Mouse (Mus musculus): ENCODE measurements around the gene Jmjd8.

Gene Jmjd8

DNA sequence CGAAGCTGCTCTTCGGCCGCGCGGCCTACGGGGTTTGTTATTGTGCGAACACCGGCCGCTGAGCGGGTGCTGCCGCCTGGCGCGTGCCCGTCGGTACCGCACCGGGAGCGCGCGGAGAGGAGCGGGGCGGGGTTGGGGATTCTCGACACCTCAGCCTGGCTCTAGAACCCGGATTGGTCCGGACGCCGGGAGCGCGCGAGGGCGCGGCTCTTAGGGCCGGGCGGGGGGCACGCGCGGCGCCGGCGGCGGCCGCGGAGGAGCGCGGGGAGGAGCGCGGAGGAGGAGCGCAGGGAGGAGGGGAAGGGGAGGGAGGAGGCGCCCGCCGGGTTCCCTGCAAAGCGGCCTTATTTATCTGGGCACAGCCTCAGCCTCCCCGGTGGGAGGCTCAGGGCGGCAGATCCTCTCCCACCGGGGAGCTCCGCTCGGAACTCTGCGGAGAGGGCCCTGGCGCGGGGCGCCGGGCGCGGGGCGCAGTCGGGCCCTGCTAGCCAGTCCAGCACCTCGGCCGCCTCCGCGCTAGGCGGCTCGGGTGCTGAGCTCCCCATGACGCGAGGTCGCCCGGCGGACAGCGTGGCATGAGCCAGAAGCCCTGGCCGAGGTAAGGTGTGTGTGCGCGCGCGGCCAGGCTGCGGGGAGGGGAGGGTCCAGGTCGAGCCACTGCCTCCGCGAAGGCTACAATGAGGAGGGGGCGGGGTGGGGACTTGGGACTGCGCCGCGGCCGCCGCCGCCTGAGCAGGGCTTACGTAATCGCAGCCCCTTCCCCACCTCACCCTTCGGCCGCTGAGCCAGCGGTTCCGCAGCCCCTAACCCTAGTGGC is 19.7 kb upstream of the Jmjd8 start, which contains the start of gene Fbxl16:
TSS of gene Fbxl16 (plus strand) at position 297 of the 817 bp plus-strand sequence.
- DNase-seq (ENCODE audit: low read depth): no peak

DNA sequence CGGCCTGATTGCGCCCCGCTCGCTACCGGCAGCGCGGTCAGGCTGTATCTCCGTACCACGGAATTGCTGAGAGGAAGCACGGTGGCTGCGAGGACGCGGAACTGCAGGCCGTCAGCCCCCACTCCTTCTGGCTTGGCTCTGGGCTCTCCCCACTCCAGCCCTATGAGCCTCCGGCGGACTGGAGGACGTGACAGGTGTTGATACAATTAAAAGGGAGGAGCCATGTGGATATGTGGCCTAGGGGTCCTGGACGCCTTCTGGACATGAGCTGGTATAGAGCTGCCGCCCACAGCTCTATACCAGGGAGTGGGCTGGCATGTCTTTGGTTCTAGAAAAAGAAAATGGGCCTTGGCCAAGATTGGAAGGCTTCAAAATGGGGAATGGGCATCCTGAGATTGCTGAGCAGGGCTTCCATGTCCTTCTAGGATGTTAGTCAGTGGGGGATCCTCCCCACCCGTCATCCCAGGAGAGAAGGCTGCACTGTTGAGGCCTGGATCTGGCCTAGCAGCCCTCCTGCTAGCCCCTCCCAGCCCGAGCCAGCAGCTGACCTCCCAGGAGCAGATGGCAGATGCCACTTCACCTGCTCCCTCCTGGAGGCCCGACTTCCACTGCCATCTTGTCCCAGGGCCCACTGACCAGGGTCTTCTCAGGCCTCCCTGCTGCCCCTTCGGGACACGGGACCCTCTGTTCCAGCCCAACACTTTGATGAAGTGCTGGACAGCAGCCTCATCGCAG is 18.9 kb upstream of the Jmjd8 start:
- no peak for DNase-seq (ENCODE audit: low read depth)

DNA sequence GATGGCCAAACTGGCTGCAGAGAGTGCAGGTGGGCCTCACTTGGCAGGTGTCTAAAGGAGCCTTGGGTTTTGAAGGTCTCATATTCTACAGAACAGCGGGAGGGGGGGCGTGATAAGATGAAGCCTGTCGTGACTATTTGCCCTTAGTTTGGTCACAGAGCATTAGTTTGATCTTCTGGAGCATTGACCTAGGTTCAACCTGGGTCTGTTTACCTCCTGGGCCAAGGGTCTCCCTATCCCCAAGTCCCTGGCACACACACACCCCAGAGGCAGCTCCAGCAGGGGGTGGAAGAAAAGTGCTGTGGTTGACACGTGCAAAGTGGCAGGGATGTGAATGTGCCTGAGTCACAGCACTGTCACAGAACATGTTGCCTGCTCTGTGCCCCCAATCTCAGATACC is 17.8 kb upstream of the Jmjd8 start:
- no peak for DNase-seq (ENCODE audit: low read depth)

DNA sequence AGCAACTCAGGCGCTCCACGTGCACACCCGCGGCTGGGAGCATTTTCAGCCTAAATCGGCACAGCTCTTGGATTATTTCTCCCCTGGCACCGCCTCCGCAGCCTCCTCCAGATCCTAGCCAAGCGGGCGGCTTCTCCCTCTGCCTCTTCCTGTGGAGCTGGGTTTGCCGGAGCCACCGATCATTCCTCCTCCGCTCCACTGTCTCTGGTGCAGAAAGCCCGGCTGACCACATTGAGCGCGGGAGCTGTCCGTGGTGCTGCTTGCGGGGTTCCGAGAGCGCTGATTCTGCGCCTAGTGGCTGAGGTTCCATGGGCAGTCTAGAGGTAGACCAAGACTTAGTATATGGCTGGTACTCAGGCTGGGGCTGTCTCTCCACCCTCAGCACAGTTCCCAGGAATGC is 15.2 kb upstream of the Jmjd8 start:
- DNase-seq (ENCODE audit: low read depth): peak; percentile 80

DNA sequence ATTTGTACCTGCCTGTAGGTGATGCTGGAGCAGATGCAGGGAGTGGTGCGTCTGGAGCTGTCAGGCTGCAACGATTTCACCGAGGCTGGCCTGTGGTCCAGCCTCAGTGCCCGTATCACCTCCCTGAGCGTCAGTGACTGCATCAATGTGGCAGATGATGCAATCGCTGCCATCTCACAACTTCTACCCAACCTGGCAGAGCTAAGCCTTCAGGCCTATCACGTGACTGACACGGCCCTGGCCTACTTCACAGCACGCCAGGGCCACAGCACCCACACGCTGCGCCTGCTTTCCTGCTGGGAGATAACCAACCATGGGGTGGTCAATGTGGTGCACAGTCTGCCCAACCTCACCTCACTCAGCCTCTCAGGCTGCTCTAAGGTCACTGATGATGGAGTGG is 11.0 kb upstream of the Jmjd8 start:
- DNase-seq (ENCODE audit: low read depth): no peak

DNA sequence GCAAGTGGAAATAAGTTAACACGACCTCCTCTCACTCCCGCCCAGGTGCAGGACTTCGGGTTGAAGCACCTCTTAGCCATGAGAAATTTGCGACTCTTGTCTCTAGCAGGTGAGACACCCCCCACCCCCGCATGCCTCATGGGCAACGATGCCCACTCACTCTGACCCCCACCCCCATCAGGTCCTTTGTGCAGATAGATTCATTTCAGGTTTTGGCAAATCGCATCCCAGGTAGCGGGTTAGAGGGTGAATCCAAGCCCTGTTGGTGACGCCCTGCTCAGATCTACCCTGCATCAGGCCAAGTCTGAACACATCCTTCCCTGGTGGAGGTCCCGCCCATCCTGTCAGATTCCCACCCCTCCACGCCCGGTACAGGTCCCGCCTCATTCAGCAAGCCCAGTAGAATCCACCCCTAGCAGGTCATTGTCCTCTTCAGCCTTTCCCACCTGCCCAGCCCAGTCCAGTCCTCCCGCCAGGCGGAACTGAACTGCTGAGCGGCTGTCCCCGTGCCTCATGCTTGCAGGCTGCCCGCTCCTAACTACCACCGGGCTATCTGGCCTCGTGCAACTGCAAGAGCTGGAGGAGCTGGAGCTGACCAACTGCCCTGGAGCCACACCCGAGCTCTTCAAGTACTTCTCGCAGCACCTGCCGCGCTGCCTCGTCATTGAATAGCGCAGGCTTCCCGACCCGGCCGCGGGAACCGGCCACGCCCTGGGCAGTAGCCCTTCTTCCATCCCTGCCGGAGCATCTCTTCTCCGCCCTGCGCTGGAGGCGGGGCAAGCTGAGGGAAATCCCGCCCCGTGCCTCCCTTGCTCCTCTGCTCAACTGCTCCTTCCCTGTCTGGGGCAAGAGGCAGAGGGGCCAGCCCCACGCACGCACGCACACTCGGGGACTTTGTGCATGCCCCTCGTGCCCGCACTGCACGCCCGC is 9.6 kb upstream of the Jmjd8 start:
- no peak for DNase-seq (ENCODE audit: low read depth)

DNA sequence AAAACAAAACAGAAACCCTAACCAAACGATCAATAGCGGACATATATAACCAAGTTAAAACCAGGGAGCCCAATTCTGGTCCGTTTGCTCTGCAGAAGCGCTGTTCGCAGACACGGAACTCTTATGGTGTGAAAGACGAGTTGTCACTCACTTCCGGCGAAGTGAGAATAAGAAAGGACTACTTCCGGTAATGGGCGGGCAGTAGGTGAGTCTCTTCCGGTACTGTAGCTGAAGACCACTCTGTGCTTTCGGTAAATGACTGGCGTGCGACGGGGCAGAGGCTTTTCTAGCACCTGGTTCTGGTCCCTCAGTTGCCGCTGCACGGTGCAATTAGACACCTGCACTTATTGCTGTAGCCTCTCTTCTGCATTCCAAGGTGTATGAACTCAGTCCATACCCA is 5.2 kb upstream of the Jmjd8 start, which contains the start of gene Wdr24:
TSS of gene Wdr24 (plus strand) at position 176 of the 400 bp plus-strand sequence.
- DNase-seq (ENCODE audit: low read depth): peak; percentile 82

DNA sequence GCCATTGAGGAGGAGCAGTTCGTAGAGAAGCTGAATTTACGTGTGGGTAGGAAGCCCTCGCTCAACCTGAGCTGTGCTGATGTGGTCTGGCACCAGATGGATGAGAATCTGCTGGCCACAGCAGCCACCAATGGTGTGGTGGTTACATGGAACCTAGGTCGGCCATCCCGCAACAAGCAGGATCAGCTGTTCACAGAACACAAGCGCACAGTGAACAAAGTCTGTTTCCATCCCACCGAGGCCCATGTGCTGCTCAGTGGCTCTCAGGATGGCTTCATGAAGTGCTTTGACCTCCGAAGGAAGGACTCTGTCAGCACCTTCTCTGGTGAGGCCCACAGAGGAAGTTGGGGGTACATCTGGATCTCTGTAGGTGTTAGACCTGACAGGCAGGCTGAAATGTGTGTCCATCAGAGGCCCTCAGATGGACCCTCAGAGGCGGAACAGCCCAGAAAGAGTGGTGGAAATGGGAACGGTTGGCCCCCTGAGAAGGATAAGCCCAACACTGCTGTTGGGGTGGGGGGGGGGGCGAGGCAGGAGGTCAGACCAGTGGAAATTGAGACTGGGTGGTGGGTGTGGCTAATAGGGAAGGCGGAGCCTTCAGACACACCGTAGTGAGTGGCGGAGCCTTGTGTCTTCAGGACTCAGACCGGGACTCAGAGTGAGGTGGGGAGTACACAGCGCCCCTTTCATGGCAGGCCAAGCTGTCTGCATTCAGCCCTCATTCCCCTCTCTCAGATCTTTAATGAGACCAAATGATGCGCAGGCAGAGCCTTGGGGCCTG is 4.1 kb upstream of the Jmjd8 start:
- DNase-seq (ENCODE audit: low read depth): no peak

DNA sequence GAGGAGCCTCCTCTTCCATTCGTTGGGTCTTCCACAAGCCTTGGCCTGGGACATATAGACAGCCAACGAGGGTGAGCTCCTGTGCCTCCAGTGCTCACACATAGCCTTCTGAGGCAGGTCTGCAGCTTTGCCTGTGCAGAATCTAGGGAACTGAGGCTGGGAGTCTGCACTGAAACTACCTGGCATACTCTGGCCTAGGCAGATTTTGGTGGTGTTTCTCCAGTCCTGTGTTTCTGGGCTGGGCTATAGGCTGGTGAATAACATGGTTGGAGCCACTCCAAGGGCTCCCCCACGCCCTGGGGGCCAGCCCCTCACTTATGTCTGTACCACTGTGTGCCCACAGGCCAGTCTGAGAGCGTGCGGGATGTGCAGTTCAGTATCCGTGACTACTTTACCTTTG is 3.4 kb upstream of the Jmjd8 start:
- no peak for DNase-seq (ENCODE audit: low read depth)

DNA sequence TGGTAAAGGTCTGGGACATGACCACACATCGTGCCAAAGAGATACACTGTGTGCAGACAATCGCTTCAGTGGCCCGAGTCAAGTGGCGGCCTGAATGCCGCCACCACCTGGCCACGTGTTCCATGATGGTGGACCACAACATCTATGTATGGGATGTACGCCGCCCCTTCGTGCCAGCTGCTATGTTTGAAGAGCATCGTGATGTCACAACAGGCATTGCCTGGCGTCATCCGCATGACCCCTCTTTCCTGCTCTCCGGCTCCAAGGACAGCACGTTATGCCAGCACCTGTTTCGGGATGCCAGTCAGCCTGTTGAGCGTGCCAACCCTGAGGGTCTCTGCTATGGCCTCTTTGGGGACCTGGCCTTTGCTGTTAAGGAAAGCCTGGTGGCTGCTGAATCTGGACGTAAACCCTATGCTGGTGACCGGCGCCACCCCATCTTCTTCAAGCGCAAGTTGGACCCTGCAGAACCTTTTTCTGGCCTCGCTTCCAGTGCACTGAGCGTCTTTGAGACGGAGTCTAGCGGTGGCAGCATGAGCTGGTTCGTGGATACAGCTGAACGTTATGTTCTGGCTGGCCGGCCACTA is 2.6 kb upstream of the Jmjd8 start:
- no peak for DNase-seq (ENCODE audit: low read depth)

DNA sequence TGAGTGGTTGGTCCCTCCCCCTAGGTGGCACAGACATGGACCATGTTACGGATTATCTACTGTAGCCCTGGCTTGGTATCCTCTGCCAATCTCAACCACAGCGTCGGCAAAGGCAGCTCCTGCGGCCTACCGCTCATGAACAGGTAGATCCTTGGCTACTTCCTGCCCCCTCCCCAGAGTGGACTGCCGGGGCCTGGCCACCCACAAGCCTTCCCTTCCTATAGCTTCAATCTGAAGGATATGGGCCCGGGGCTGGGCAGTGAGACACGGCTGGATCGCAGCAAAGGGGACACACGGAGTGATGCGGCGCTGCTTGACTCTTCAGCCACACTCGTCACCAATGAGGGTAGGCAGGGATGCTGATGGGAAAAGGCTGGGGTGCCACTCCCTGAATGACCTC is 1.7 kb upstream of the Jmjd8 start:
- DNase-seq (ENCODE audit: low read depth): no peak

DNA sequence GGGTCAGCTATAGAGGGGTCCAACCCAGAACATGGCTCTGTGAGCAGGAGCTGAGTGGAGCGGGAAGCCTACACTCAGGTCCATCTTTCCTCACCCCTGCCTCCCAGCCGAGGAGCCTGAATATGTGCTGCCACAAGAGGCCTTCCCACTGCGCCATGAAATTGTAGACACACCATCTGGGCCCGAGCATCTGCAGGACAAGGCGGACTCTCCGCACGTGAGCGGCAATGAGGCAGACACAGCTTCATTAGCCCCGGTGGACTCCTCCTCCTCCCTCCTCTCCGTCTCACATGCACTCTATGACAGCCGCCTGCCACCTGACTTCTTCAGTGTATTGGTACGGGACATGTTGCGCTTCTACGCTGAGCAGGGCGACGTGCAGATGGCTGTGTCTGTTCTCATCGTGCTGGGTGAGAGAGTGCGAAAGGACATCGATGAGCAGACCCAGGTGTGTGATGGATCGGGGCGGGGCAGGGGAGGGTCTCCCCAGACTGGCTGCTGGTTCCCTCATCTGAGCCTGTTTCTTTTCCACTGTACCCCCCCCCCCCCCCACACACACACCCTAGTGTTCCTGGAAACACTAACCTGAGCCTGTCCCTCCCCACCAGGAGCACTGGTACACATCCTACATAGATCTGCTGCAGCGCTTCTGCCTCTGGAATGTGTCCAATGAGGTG is 983 bp upstream of the Jmjd8 start:
- no peak for DNase-seq (ENCODE audit: low read depth)

DNA sequence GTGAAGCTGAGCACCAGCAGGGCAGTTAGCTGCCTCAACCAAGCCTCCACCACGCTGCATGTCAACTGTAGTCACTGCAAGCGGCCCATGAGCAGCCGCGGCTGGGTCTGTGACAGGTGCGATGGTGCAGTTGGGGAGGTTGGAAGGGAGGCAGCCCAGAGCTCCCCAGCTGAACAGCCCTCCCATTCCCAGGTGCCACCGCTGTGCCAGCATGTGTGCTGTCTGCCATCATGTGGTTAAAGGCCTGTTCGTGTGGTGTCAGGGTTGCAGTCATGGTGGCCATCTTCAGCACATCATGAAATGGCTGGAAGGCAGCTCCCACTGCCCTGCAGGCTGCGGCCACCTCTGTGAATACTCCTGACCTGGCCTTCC is 458 bp upstream of the Jmjd8 start:
- no peak for DNase-seq (ENCODE audit: low read depth)

DNA sequence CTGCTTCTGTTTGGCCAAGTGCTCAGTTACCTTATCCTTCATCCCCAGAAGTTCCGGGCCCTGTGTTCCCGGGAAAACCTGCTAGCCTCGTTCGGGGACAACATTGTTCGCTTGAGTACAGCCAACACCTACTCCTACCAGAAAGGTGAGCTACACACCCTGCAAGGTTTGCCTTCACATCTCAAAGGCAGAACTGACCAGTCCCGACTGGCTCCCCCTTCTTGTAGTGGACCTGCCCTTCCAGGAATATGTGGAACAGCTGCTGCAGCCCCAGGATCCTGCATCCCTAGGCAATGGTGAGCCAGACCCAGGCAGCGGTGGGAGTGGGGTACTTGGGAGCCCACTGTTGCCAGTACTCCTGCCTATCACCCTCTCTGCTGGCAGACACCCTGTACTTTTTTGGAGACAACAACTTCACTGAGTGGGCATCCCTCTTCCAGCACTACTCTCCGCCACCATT is 921 bp downstream of the Jmjd8 start:
- no peak for DNase-seq (ENCODE audit: low read depth)

DNA sequence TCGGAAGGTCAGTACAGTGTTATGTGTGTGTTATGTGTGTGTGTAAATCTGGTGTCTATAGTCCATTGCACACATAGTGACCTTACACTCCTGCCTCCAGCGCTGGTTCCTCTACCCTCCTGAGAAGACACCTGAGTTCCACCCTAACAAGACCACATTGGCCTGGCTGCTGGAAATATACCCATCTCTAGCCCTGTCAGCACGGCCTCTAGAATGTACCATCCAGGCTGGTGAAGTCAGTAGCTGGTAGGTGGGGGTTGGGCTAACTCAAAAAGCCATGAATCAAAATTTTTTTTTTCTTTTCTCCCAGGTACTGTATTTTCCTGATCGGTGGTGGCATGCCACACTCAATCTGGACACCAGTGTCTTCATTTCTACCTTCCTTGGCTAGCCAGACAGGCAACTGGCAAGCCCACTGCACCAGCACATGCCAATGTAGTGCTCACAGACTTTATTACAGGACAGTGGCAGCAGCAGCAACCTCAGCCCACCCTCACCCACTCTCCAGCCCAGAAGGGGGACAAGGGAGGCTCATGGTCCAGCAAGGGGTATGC is 1.6 kb downstream of the Jmjd8 start:
- DNase-seq (ENCODE audit: low read depth): no peak

DNA sequence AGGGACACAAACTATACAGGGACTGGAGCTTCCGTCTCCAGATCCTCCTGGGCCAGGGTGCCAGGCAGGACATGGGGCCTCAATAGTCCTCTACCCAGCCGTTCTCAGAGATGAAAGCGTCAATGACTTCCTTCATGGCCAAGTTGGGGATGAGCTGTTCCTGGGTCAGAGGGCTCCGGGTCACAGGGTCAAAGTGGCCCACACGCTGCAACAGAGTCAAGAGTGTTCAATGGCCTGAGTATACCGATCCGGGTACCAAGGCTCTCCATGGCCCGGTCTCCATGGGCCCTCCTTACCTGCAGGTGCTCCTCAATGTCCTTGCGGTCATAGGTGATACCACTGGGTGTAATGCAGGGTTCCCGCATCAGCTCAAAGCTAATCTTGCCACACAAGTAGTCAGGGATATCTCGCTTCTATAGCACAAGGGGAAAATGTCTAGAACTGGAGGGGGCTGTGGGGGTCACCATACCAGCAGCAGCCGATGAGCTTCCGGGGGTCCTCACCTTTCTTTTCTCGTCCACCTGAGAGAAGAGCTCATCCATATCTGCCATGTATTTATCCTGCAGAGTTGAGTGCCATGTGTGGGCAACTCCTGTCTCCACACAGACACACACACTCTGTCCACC is 2.3 kb downstream of the Jmjd8 start:
- no peak for DNase-seq (ENCODE audit: low read depth)

DNA sequence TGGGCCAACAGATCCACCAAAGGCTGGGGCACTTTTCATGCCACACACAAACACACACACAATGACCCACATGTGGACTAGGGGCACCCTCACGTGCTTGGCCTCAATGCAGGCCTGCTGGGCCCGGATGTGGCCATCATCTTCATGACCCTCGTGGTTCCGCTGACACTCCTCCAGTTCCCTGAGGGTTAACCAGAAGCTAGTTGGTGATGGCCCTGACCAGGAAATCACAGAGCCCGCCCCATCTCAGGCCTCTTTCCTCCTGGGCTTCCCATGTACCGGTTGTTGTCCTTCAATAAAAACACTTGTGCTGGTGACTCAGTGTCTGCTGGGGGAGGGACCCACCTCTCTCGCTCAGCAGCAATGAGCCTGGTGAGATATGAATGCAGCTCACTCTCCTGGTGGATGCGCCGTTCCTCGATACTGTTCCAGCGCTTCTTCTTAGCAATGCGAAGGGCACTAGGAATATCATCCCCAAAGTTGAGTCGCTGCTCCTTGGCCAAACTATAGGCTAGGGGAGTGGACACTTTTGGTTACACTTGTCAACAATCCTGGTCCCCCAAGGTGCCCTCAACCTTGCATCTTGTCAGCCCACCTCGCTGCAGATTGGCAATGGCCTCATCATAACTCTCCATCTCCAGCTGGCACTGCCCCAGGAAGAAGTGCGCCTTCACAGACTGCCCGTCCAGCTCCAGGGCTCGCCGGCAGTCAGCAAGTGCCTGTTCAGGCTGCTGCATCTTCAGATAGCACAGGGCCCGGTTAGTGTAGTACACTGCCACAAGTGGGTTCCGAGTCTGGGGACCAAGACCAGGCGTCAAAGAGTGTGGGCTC is 3.0 kb downstream of the Jmjd8 start:
- no peak for DNase-seq (ENCODE audit: low read depth)

DNA sequence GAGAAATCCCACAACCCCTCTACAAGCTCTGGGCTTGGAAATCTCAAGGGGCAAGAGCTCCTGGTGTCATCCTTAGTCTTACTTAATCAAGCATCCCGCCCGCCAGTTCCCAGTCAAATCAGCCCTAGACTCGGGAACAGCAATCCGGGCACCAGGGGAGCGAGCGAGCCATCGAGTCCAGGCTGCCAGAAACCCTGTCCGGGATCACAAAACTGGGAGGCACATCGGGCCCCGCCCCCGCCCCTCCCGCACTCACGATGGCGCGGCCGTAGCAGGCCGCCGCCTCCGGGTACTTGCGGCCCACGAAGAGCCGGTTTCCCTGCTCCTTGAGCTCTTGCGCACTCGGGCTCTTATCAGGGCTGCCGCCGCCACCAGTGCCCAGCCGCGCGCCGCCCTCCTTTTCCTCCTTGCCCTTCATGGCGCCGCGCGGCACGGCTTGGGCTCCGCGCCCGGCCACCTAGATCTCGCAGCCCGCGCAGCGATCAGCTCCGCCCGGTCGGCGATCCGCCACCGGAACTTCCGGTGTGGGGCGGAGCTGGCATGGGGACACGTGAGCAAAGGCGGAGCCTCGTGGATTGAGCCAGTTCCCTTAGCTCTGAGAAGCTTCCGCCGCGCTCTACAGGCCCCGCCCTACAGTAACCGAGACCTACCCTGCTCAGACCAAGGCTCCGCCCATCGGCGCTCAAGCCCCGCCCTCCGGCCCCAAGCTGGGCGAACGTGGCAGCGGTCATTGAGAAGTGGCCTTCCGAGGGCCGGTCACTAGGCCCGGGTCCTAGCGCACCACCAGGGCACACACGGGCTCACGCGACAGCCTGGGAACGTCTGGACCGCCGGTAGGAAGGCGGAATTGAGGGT is 4.0 kb downstream of the Jmjd8 start:
- DNase-seq (ENCODE audit: low read depth): peak; percentile 97

All from c-Kit-positive CD71-negative TER-119-negative erythroid progenitor cells, embryonic 14.5 days (primary cell).